Mouse (Mus musculus): ENCODE measurements around the gene Psmb7. TPM values are rescaled to one million over a fixed set of nuclear protein-coding genes. Genes with fewer than 3 reads are reported as not detected.

Psmb7 gene
- polyA plus RNA-seq (2015; fragmentation: Nextera tagmentation; extraction: Ambion mirVana): 217 and 220 TPM in 2 replicates

GRCm38 (mm10) chr2:38643625-38644427 lies at the start of gene Psmb7:
Gene Psmb7 (minus strand): TSS chr2:38644087.
- 2% methylated on average over 52 of the region's 52 CpGs for WGBS
- ATAC-seq (replicated peaks; ENCODE audit: low FRiP score, low read depth): peak; percentile 88
- peak within 1 kb of the TSS; percentile 96 for H3K4me3 ChIP-seq (replicated peaks; ENCODE audit: low read depth, low read length)
- H3K9me3 ChIP-seq (replicated peaks; ENCODE audit: low read length): no peaks in the 10 kb centered on the region
- H3K27me3 ChIP-seq (ENCODE audit: insufficient read depth, low read length): no peaks in the 10 kb centered on the region
- peak within 1 kb of the TSS; percentile 94 for H3K4me2 ChIP-seq (ENCODE audit: low read length)
- peak; percentile 98 for DNase-seq (ENCODE audit: low spot score)
- TF ChIP-seq CTCF (IDR thresholded peaks at IDR 0.05; ENCODE audit: low read depth): no peak
- peak within 1 kb of the TSS; percentile 90 for H3K9ac ChIP-seq (ENCODE audit: low read depth, low read length)
- peaks cover 4% of the 10 kb centered on the region; the same call in 1 of the 2 replicates for H3K4me1 ChIP-seq (replicated peaks; ENCODE audit: insufficient read depth, low read length)
- peak within 1 kb of the TSS; percentile 72 for H3K27ac ChIP-seq
- H3K36me3 ChIP-seq (ENCODE audit: insufficient read depth, low read length): peaks cover 13% of the 10 kb centered on the region

- Histone ChIP-seq H3K36me3 (ENCODE audit: insufficient read depth, low read length) (no peaks in the 10 kb centered on the region), H3K4me1 (replicated peaks; ENCODE audit: insufficient read depth, low read length) (no peaks in the 10 kb centered on the region), H3K4me2 (ENCODE audit: low read length) (no peak overlapping the region), H3K9me3 (replicated peaks; ENCODE audit: low read length) (no peaks in the 10 kb centered on the region), H3K27me3 (ENCODE audit: insufficient read depth, low read length) (no peaks in the 10 kb centered on the region), H3K9ac (ENCODE audit: low read depth, low read length) (no peak overlapping the region), H3K4me3 (replicated peaks; ENCODE audit: low read depth, low read length) (no peak overlapping the region), H3K27ac (no peak overlapping the region)
- peak; percentile 66 for TF ChIP-seq CTCF (IDR thresholded peaks at IDR 0.05; ENCODE audit: low read depth)
- DNase-seq (ENCODE audit: low spot score) (no peak), ATAC-seq (replicated peaks; ENCODE audit: low FRiP score, low read depth) (no peak)
- 14% methylated on average over 8 of the region's 8 CpGs for WGBS
Observed at GRCm38 (mm10) chr2:38691542-38691941, 47.7 kb upstream of the Psmb7 start.

- Histone ChIP-seq H3K9me3 (replicated peaks; ENCODE audit: low read length) (no peaks in the 10 kb centered on the region), H3K27me3 (ENCODE audit: insufficient read depth, low read length) (no peaks in the 10 kb centered on the region), H3K4me1 (replicated peaks; ENCODE audit: insufficient read depth, low read length) (no peaks in the 10 kb centered on the region), H3K27ac (no peak overlapping the region), H3K4me3 (replicated peaks; ENCODE audit: low read depth, low read length) (no peak overlapping the region), H3K36me3 (ENCODE audit: insufficient read depth, low read length) (no peaks in the 10 kb centered on the region), H3K4me2 (ENCODE audit: low read length) (no peak overlapping the region), H3K9ac (ENCODE audit: low read depth, low read length) (no peak overlapping the region)
- DNase-seq (ENCODE audit: low spot score) (no peak), ATAC-seq (replicated peaks; ENCODE audit: low FRiP score, low read depth) (no peak)
- no peak for TF ChIP-seq CTCF (IDR thresholded peaks at IDR 0.05; ENCODE audit: low read depth)
- WGBS: 83% methylated on average over 1 of the region's 1 CpGs
Observed at GRCm38 (mm10) chr2:38689881-38690280, 46.0 kb upstream of the Psmb7 start.

DNA sequence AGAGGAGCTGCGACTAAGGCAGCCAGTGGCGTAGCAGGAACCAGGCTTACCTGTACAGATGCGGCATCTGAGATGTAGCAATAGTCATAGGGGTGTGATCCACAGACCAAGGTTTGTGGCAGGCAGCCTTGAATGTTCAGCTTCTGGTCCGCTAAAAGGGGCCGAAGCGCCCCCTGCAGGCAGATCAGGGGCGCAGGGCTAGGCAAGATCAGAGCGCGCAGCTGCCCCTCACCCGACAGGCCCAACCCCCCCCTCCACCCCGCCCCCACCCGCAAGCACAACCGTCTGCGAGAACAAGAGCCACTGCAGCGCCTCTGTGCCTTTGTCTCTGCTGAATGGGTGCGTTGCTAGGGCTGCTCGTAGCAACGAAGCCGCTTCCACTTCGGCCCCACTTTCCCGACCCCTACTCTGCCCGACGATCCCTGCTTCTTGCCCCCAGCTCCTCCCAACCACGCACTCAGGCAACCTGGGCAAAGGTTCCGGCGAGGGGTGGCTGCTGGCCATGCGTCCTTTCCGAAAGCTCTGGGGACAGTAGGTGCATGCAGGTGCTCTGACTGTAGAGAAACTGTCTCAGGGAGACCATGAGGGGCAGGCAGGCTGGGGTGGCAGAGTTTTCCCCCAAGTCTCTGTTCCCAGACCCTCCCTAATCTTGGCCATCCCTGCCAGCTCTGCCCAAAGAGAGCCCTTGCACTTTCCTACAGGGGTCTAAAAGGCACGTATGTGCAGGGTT lies 45.1 kb upstream of the Psmb7 start:
- TF ChIP-seq CTCF (IDR thresholded peaks at IDR 0.05; ENCODE audit: low read depth): peak; percentile 63
- no peak; the same call in 1 of the 2 replicates for ATAC-seq (replicated peaks; ENCODE audit: low FRiP score, low read depth)
- H3K4me3 ChIP-seq (replicated peaks; ENCODE audit: low read depth, low read length): peak overlapping the region; percentile 16
- no peaks in the 10 kb centered on the region for H3K4me1 ChIP-seq (replicated peaks; ENCODE audit: insufficient read depth, low read length)
- no peak overlapping the region for H3K27ac ChIP-seq
- peak overlapping the region; percentile 60 for H3K4me2 ChIP-seq (ENCODE audit: low read length)
- WGBS: 7% methylated on average over 27 of the region's 29 CpGs
- no peaks in the 10 kb centered on the region for H3K36me3 ChIP-seq (ENCODE audit: insufficient read depth, low read length)
- no peaks in the 10 kb centered on the region for H3K9me3 ChIP-seq (replicated peaks; ENCODE audit: low read length)
- peak overlapping the region; percentile 35; the same call in 1 of the 2 replicates for H3K9ac ChIP-seq (ENCODE audit: low read depth, low read length)
- peak; percentile 49 for DNase-seq (ENCODE audit: low spot score)
- H3K27me3 ChIP-seq (ENCODE audit: insufficient read depth, low read length): no peaks in the 10 kb centered on the region

DNA sequence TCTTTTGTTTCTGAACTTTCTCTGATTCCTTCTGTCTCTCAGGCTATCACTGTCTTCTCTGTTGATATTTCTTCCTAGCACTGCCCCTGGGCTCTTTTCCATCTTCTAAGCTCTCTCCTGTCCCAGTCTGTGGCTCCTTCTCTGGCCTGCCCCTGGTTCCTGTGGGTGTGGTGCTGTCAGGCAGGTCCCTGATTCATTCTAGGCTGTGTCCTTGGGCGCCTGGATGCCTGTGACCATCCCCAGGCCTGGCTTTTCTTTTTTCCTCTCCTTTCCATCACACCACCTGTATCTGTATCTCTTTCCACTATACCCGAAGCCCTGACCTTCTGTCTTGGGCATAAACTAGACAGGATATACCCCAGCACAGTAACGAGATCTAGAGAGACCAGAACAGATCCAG lies 41.9 kb upstream of the Psmb7 start:
- WGBS: 69% methylated on average over 3 of the region's 3 CpGs
- TF ChIP-seq CTCF (IDR thresholded peaks at IDR 0.05; ENCODE audit: low read depth): no peak

GRCm38 (mm10) chr2:38683083-38683482 lies 39.2 kb upstream of the Psmb7 start:
- no peak for DNase-seq (ENCODE audit: low spot score)
- no peak for ATAC-seq (replicated peaks; ENCODE audit: low FRiP score, low read depth)
- Histone ChIP-seq H3K4me2 (ENCODE audit: low read length) (no peak overlapping the region), H3K27ac (no peak overlapping the region), H3K27me3 (ENCODE audit: insufficient read depth, low read length) (no peaks in the 10 kb centered on the region), H3K4me3 (replicated peaks; ENCODE audit: low read depth, low read length) (no peak overlapping the region), H3K9ac (ENCODE audit: low read depth, low read length) (no peak overlapping the region), H3K9me3 (replicated peaks; ENCODE audit: low read length) (no peaks in the 10 kb centered on the region), H3K36me3 (ENCODE audit: insufficient read depth, low read length) (no peaks in the 10 kb centered on the region), H3K4me1 (replicated peaks; ENCODE audit: insufficient read depth, low read length) (no peaks in the 10 kb centered on the region)
- no peak for TF ChIP-seq CTCF (IDR thresholded peaks at IDR 0.05; ENCODE audit: low read depth)
- 74% methylated on average over 5 of the region's 5 CpGs for WGBS

More for the DNA sequence above, 41.9 kb upstream of the Psmb7 start:
- Histone ChIP-seq H3K4me1 (replicated peaks; ENCODE audit: insufficient read depth, low read length) (no peaks in the 10 kb centered on the region), H3K36me3 (ENCODE audit: insufficient read depth, low read length) (no peaks in the 10 kb centered on the region), H3K9me3 (replicated peaks; ENCODE audit: low read length) (no peaks in the 10 kb centered on the region), H3K9ac (ENCODE audit: low read depth, low read length) (no peak overlapping the region), H3K27ac (no peak overlapping the region), H3K4me2 (ENCODE audit: low read length) (no peak overlapping the region), H3K27me3 (ENCODE audit: insufficient read depth, low read length) (no peaks in the 10 kb centered on the region), H3K4me3 (replicated peaks; ENCODE audit: low read depth, low read length) (no peak overlapping the region)
- ATAC-seq (replicated peaks; ENCODE audit: low FRiP score, low read depth) (no peak), DNase-seq (ENCODE audit: low spot score) (no peak)

Data from kidney, postnatal 0 days (tissue).